In genomic region chr6:138139930-138140329, GRCm38 (mm10) we compare ENCODE assay signal across 8 mouse cellular contexts. TPM values are rescaled to one million over a fixed set of nuclear protein-coding genes. Genes with fewer than 3 reads are reported as not detected.
DNase-seq lines count a peak whose midpoint lies in the region; ATAC-seq lines count a peak whose summit lies in the region.

Gene Mgst1, plus strand, starts transcription at chr6:138140316.

- H3K9me3 ChIP-seq in intestine, embryonic 14.5 days (ENCODE audit: control insufficient read depth, low read length) = no peaks in the 10 kb centered on the region

- no peaks in the 10 kb centered on the region for H3K27me3 ChIP-seq in intestine, embryonic 14.5 days (replicated peaks; ENCODE audit: control insufficient read depth, insufficient read depth, low read length)

- H3K4me3 ChIP-seq in intestine, embryonic 14.5 days (ENCODE audit: low read depth, low read length) = peak within 1 kb of the TSS; percentile 49

- peak; percentile 78 for DNase-seq in heart, adult 11 months
- DNase-seq in heart, adult 9 months (ENCODE audit: low spot score in 2 of 2) = no peak
- DNase-seq in adrenal gland, postnatal 25 days = peak; percentile 17
- no peak for DNase-seq in gastrocnemius, postnatal 10 days
- peak; percentile 64 for DNase-seq in intestine, embryonic 14.5 days (ENCODE audit: low spot score)
- DNase-seq in lung, postnatal 14 days = peak; percentile 49
- DNase-seq in yolk sac, embryonic 10.5 days (ENCODE audit: low spot score) = peak; percentile 25
- DNase-seq in spleen, adult 18-20 months = no peak

- H3K27ac ChIP-seq in intestine, embryonic 14.5 days (ENCODE audit: low read depth) = peak within 1 kb of the TSS; percentile 57

- H3K36me3 ChIP-seq in intestine, embryonic 14.5 days (ENCODE audit: control insufficient read depth, insufficient read depth, low read length) = no peaks in the 10 kb centered on the region

- H3K4me2 ChIP-seq in intestine, embryonic 14.5 days (ENCODE audit: low read length) = peak within 1 kb of the TSS; percentile 65

- H3K9ac ChIP-seq in intestine, embryonic 14.5 days (ENCODE audit: low read length) = peak within 1 kb of the TSS; percentile 52

- 2% methylated on average over 5 of the region's 5 CpGs for WGBS in intestine, embryonic 14.5 days

- no peaks in the 10 kb centered on the region; the same call in 1 of the 2 replicates for H3K4me1 ChIP-seq in intestine, embryonic 14.5 days (replicated peaks; ENCODE audit: control insufficient read depth, insufficient read depth, low read length)

- peak; percentile 48; the same call in 1 of the 2 replicates for ATAC-seq in intestine, embryonic 14.5 days (replicated peaks; ENCODE audit: low FRiP score, low TSS enrichment, low read depth)

RNA-seq across cellular contexts. Expression of gene Mgst1, which starts in this region (rescaled TPM):
- 2,017 and 2,361 TPM in 2 replicates for total RNA-seq in adrenal gland, postnatal 25 days (2021)
- 10 to 100 TPM; 12.9 to 13.9 TPM for total RNA-seq in gastrocnemius, postnatal 10 days (2021)
- polyA plus RNA-seq in intestine, embryonic 14.5 days (2014; fragmentation: Nextera tagmentation; extraction: Ambion mirVana) = 199 and 260 TPM in 2 replicates

Comparison
In these comparisons a context has a peak if more than half of its experiments do, and no peak if none do; other contexts are left out.
1. RNA of gene Mgst1 (total RNA-seq): 2,017 to 2,361 TPM in adrenal gland, postnatal 25 days; 12.9 to 13.9 TPM in gastrocnemius, postnatal 10 days; every median in the first group is over 100 times any median in the second.
2. DNase-seq: peak in heart, adult 11 months (single experiment), adrenal gland, postnatal 25 days (single experiment), intestine, embryonic 14.5 days (single experiment), lung, postnatal 14 days (single experiment) and yolk sac, embryonic 10.5 days (single experiment); none in heart, adult 9 months (0 of 2), gastrocnemius, postnatal 10 days (single experiment) and spleen, adult 18-20 months (0 of 2).